Mouse (Mus musculus): Measurements from ENCODE around the gene Ankfn1.

DNA sequence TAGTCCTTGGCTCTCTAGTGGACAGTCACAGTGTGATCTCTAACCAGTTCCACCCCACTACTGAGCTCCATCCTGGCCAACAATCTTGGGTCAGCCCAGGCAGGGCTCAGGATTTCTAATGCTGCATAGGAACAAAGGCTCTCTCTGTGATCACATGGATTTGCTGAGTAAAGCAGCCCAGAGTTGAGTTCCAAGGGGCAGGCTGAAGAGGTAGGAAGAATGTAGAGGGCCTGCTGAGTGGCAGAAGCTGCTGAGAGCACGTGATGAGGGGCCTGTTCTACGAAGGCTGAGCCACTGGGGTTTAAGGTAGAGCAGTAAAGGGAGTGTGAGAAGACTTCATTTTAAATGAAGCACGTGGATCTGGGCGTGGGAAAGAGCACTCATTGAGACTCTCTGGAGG, 41.1 kb upstream of the Ankfn1 start:
- TF ChIP-seq GATA1 (IDR thresholded peaks at IDR 0.05; ENCODE audit: low read length) (no peak), TAL1 (IDR thresholded peaks at IDR 0.05; ENCODE audit: low read length) (no peak)

All from erythroblast, embryonic 14.5 days (primary cell).